Mouse (Mus musculus) megakaryocyte progenitor cell, adult 5-6 weeks (primary cell): ENCODE data around the gene Olfr194. TPM values are rescaled to one million over a fixed set of nuclear protein-coding genes. Genes with fewer than 3 reads are reported as not detected.
"Not testable (repeated sequence)": the region's sequence is repeated elsewhere in the genome, so short reads cannot be mapped to it uniquely, and the experiment has no call there.

ENCODE experiments used
- ATAC-seq: replicated peaks from 2 replicates; pipeline ENCODE4 v1.8.0; 2016; ENCODE audit warnings: mild to moderate bottlenecking, moderate TSS enrichment, inconsistent platforms; ENCODE audit not compliant: poor library complexity
- total RNA-seq, 2 experiments: library from RNA; stranded (forward) in 1 of 2; stranded (reverse) in 1 of 2; fragments of 157-497, 149-512 nt in 1 of 2; fragments of 200-1000 nt in 1 of 2; gene quantifications; 2 replicates each; pipeline versions ENCODE4 v1.2.3 to v1.2.4; 2015 to 2017

Gene Olfr194
- total RNA-seq (2015) (not detected in 2 replicates), total RNA-seq (2017) (not detected in 2 replicates)

GRCm38 (mm10) chr16:59120969-59121368 is at the start of gene Olfr194:
Gene Olfr194 (minus strand): TSS chr16:59121069.
- no peak for ATAC-seq

GRCm38 (mm10) chr16:59170354-59170753 is 49.5 kb upstream of the Olfr194 start, which contains the start of gene Olfr196:
Gene Olfr196 (minus strand): TSS chr16:59170454.
- ATAC-seq = no peak

GRCm38 (mm10) chr16:59151996-59152395 is 31.1 kb upstream of the Olfr194 start:
- no peak for ATAC-seq

GRCm38 (mm10) chr16:59146746-59147145 is 25.9 kb upstream of the Olfr194 start, which contains the start of gene Olfr195:
Gene Olfr195 (plus strand): TSS chr16:59147046.
- ATAC-seq = no peak

- ATAC-seq = no peak
Observed at GRCm38 (mm10) chr16:59141105-59141504, 20.2 kb upstream of the Olfr194 start.

GRCm38 (mm10) chr16:59130740-59131139 is 9.9 kb upstream of the Olfr194 start:
- ATAC-seq = no peak

- ATAC-seq = no peak
Observed at GRCm38 (mm10) chr16:59111781-59112180, 9.1 kb downstream of the Olfr194 start, which contains the start of gene Olfr193. Gene Olfr193 (minus strand): TSS chr16:59111881.

- ATAC-seq = not testable (repeated sequence)
Observed at GRCm38 (mm10) chr16:59108522-59108921, 12.3 kb downstream of the Olfr194 start.

GRCm38 (mm10) chr16:59105312-59105711 is 15.6 kb downstream of the Olfr194 start:
- ATAC-seq = no peak

GRCm38 (mm10) chr16:59089722-59090121 is 31.1 kb downstream of the Olfr194 start, which contains the start of gene Olfr191:
Gene Olfr191 (minus strand): TSS chr16:59089822.
- ATAC-seq = not testable (repeated sequence)

GRCm38 (mm10) chr16:59081113-59081512 is 39.8 kb downstream of the Olfr194 start:
- not testable (repeated sequence) for ATAC-seq

GRCm38 (mm10) chr16:59077905-59078304 is 43.0 kb downstream of the Olfr194 start, which contains the start of gene Olfr190:
Gene Olfr190 (minus strand): TSS chr16:59078005.
- no peak for ATAC-seq

- no peak for ATAC-seq
Observed at GRCm38 (mm10) chr16:59073520-59073919, 47.3 kb downstream of the Olfr194 start.

- no peak for ATAC-seq
Observed at GRCm38 (mm10) chr16:59071755-59072154, 49.1 kb downstream of the Olfr194 start.

Other genes with a start within 250 kb of the Olfr194 start
- gene Olfr177, start 246.3 kb downstream of the Olfr194 start, total RNA-seq (2015) = not detected in 2 replicates
- gene Olfr177, start 246.3 kb downstream of the Olfr194 start, total RNA-seq (2017) = not detected in 2 replicates
- gene Olfr178, start 229.0 kb downstream of the Olfr194 start, total RNA-seq (2015) = not detected in 2 replicates
- gene Olfr178, start 229.0 kb downstream of the Olfr194 start, total RNA-seq (2017) = not detected in 2 replicates
- not detected in 2 replicates for gene Olfr181, start 192.3 kb downstream of the Olfr194 start, total RNA-seq (2015)
- gene Olfr181, start 192.3 kb downstream of the Olfr194 start, total RNA-seq (2017) = not detected in 2 replicates
- not detected in 2 replicates for gene Olfr180, start 191.7 kb downstream of the Olfr194 start, total RNA-seq (2015)
- not detected in 2 replicates for gene Olfr180, start 191.7 kb downstream of the Olfr194 start, total RNA-seq (2017)
- gene Olfr183, start 125.7 kb downstream of the Olfr194 start, total RNA-seq (2015) = not detected in 2 replicates
- not detected in 2 replicates for gene Olfr183, start 125.7 kb downstream of the Olfr194 start, total RNA-seq (2017)
- gene Olfr186, start 90.8 kb downstream of the Olfr194 start, total RNA-seq (2015) = not detected in 2 replicates
- gene Olfr186, start 90.8 kb downstream of the Olfr194 start, total RNA-seq (2017) = not detected in 2 replicates
- gene Olfr187, start 81.3 kb downstream of the Olfr194 start, total RNA-seq (2015) = not detected in 2 replicates
- not detected in 2 replicates for gene Olfr187, start 81.3 kb downstream of the Olfr194 start, total RNA-seq (2017)
- not detected in 2 replicates for gene Olfr190, start 43.1 kb downstream of the Olfr194 start, total RNA-seq (2015)
- gene Olfr190, start 43.1 kb downstream of the Olfr194 start, total RNA-seq (2017) = not detected in 2 replicates
- not detected in 2 replicates for gene Olfr191, start 31.2 kb downstream of the Olfr194 start, total RNA-seq (2015)
- not detected in 2 replicates for gene Olfr191, start 31.2 kb downstream of the Olfr194 start, total RNA-seq (2017)
- not detected in 2 replicates for gene Olfr193, start 9.2 kb downstream of the Olfr194 start, total RNA-seq (2015)
- not detected in 2 replicates for gene Olfr193, start 9.2 kb downstream of the Olfr194 start, total RNA-seq (2017)
- not detected in 2 replicates for gene Olfr195, start 26.0 kb upstream of the Olfr194 start, total RNA-seq (2015)
- not detected in 2 replicates for gene Olfr195, start 26.0 kb upstream of the Olfr194 start, total RNA-seq (2017)
- not detected in 2 replicates for gene Olfr196, start 49.4 kb upstream of the Olfr194 start, total RNA-seq (2015)
- not detected in 2 replicates for gene Olfr196, start 49.4 kb upstream of the Olfr194 start, total RNA-seq (2017)
- not detected in 2 replicates for gene Olfr198, start 82.5 kb upstream of the Olfr194 start, total RNA-seq (2015)
- gene Olfr198, start 82.5 kb upstream of the Olfr194 start, total RNA-seq (2017) = not detected in 2 replicates
- gene Olfr199, start 98.7 kb upstream of the Olfr194 start, total RNA-seq (2015) = not detected in 2 replicates
- gene Olfr199, start 98.7 kb upstream of the Olfr194 start, total RNA-seq (2017) = not detected in 2 replicates
- not detected in 2 replicates for gene Olfr201, start 151.6 kb upstream of the Olfr194 start, total RNA-seq (2015)
- gene Olfr201, start 151.6 kb upstream of the Olfr194 start, total RNA-seq (2017) = not detected in 2 replicates
- not detected in 2 replicates for gene Olfr202, start 165.7 kb upstream of the Olfr194 start, total RNA-seq (2015)
- not detected in 2 replicates for gene Olfr202, start 165.7 kb upstream of the Olfr194 start, total RNA-seq (2017)
- not detected in 2 replicates for gene Olfr203, start 177.8 kb upstream of the Olfr194 start, total RNA-seq (2015)
- gene Olfr203, start 177.8 kb upstream of the Olfr194 start, total RNA-seq (2017) = not detected in 2 replicates
- 0.02 TPM in 1 of 2 replicates, not detected in the other for gene Olfr204, start 197.2 kb upstream of the Olfr194 start, total RNA-seq (2015)
- gene Olfr204, start 197.2 kb upstream of the Olfr194 start, total RNA-seq (2017) = not detected in 2 replicates
- gene Olfr205, start 210.1 kb upstream of the Olfr194 start, total RNA-seq (2015) = not detected in 2 replicates
- not detected in 2 replicates for gene Olfr205, start 210.1 kb upstream of the Olfr194 start, total RNA-seq (2017)
- not detected in 2 replicates for gene Olfr206, start 228.2 kb upstream of the Olfr194 start, total RNA-seq (2015)
- not detected in 2 replicates for gene Olfr206, start 228.2 kb upstream of the Olfr194 start, total RNA-seq (2017)
- gene Olfr209, start 242.9 kb upstream of the Olfr194 start, total RNA-seq (2015) = not detected in 2 replicates
- gene Olfr209, start 242.9 kb upstream of the Olfr194 start, total RNA-seq (2017) = not detected in 2 replicates